Mouse (Mus musculus) midbrain, embryonic 11.5 days (tissue): Measurements from ENCODE around the gene 1700030K09Rik. TPM values are rescaled to one million over a fixed set of nuclear protein-coding genes. Genes with fewer than 3 reads are reported as not detected.

Experiments used
- ATAC-seq: fragments of 200-750 bp; cut with Nextera tagmentation; 2 replicates; pipeline ENCODE4 v1.8.0; 2017; ENCODE audit warnings: moderate TSS enrichment, moderate library complexity; ENCODE audit not compliant: low FRiP score
- DNase-seq: peaks from one replicate; pipeline ENCODE4 v3.0.0; 2015; ENCODE audit warnings: low spot score; ENCODE audit errors: missing footprints
- H3K27ac ChIP-seq: fragments of 300-500 bp; sonication (generic); 2 replicates; pipeline ENCODE4 v1.5.1; 2014; ENCODE audit warnings: low read depth, low read length
- H3K27me3 ChIP-seq: fragments of 300-500 bp; sonication (generic); 2 replicates; pipeline ENCODE4 v1.6.1; 2014; ENCODE audit warnings: mild to moderate bottlenecking, low read length, moderate library complexity, mixed read lengths; ENCODE audit not compliant: control insufficient read depth, insufficient read depth
- H3K36me3 ChIP-seq: fragments of 300-500 bp; sonication (generic); 2 replicates; pipeline ENCODE4 v1.6.1; 2014; ENCODE audit warnings: mild to moderate bottlenecking, low read length, moderate library complexity, mixed read lengths; ENCODE audit not compliant: control insufficient read depth, insufficient read depth
- H3K4me1 ChIP-seq: fragments of 300-500 bp; sonication (generic); 2 replicates; pipeline ENCODE4 v1.6.1; 2014; ENCODE audit warnings: low read length; ENCODE audit not compliant: control insufficient read depth, insufficient read depth
- H3K4me2 ChIP-seq: fragments of 300-500 bp; sonication (generic); 2 replicates; pipeline ENCODE4 v1.6.1; 2014; ENCODE audit warnings: mild to moderate bottlenecking, moderate library complexity
- H3K4me3 ChIP-seq: fragments of 300-500 bp; sonication (generic); 2 replicates; pipeline ENCODE4 v1.5.1; 2014; ENCODE audit warnings: low read depth, low read length
- H3K9ac ChIP-seq: fragments of 300-500 bp; sonication (generic); 2 replicates; pipeline ENCODE4 v1.6.1; 2014; ENCODE audit warnings: low read length
- H3K9me3 ChIP-seq: fragments of 300-500 bp; sonication (generic); 2 replicates; pipeline ENCODE4 v1.6.1; 2016; ENCODE audit warnings: low read length; ENCODE audit not compliant: control insufficient read depth
- WGBS: fragments of 180-500 bp; shearing (Covaris S2); extraction: QIAGEN DNeasy Blood & Tissue Kit; methylation state at CpG from one replicate; pipeline ENCODE4 v1.1.7; 2014; 5-methylcytosine and 5-hydroxymethylcytosine counted together
- polyA plus RNA-seq: library from polyadenylated mRNA; unstranded; fragments of >200 nt; fragmentation: Nextera tagmentation; extraction: Ambion mirVana; gene quantifications from 2 replicates; pipeline ENCODE4 v1.2.1, GENCODE M21; 2014

The 1700030K09Rik gene
- polyA plus RNA-seq, 1 experiment from 2014 or later, result 13.5 TPM

DNA sequence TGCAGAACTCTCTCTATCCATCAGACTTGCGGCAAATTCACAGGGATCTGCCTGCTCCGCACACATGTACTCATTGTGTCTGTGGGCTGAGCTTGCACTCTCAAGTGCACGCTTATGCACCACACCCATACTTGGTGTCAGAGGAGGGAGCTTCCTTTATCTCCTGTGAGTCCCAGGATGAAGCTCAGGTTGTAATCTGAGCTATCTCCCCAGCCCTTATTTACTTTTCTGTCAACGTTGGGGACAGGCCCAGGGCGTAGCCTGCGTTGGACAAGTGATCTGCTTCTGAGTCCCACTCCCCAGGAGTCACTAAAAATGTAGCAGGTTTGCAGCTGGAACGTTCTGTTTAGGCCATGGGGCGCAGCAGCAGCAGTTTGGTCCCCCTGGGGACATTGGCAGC lies 7.8 kb downstream of the 1700030K09Rik start:
- H3K4me3 ChIP-seq, result no peak overlapping the region
- no peaks in the 10 kb centered on the region for H3K27me3 ChIP-seq
- no peak overlapping the region for H3K27ac ChIP-seq
- ATAC-seq (no peak), DNase-seq (no peak)
- H3K4me1 ChIP-seq, result no peaks in the 10 kb centered on the region
- H3K4me2 ChIP-seq, result no peak overlapping the region
- no peak overlapping the region for H3K9ac ChIP-seq
- peaks cover 4% of the 10 kb centered on the region for H3K9me3 ChIP-seq
- 90% methylated on average over 8 of the region's 8 CpGs for WGBS
- peaks cover 6% of the 10 kb centered on the region for H3K36me3 ChIP-seq

DNA sequence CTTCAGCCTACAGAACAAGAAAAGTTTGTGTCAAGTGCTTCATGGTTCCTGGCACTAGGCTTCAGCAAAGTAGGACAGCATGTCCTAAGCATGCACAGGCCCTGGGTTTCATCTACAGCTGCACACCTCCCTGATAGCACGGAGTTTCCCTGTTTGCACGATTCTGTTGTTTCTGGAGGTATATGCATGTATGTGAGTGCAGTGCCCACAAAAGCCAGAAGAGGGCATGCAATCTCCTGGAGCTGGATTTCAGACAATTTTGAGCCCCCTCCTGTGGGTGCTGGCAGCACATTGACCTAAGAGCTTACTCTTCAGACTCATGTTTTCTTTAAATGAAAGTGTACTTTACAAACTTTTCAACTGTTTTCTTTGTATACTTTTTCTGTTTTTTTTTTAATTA lies 10.2 kb downstream of the 1700030K09Rik start:
- ATAC-seq (no peak), DNase-seq (no peak)
- no peaks in the 10 kb centered on the region for H3K4me1 ChIP-seq
- no peak overlapping the region for H3K4me3 ChIP-seq
- no peak overlapping the region for H3K4me2 ChIP-seq
- H3K27ac ChIP-seq, result no peak overlapping the region
- peaks cover 4% of the 10 kb centered on the region for H3K9me3 ChIP-seq
- no peak overlapping the region for H3K9ac ChIP-seq
- peaks cover 6% of the 10 kb centered on the region for H3K36me3 ChIP-seq
- WGBS, result 97% methylated on average over 2 of the region's 2 CpGs
- no peaks in the 10 kb centered on the region for H3K27me3 ChIP-seq

DNA sequence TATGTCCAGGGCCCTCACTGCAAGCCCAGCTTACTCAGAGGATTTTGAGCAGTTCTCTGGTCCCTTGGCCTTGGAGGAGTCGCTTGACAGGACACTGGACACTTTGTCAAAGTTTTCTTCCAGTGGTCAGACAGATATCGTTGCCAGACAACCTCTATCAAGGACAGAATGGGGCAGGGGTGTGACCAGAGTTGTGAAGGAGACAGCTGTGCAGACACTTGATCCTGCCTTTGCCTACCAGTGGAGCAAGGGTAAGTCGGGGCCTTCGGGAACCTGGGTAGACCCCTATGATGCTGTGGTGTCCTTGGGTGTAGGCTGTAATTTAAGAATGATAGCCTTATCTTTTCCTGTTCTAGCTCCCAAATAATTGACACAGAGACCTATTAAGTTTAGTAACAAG lies 11.6 kb downstream of the 1700030K09Rik start:
- no peaks in the 10 kb centered on the region for H3K4me1 ChIP-seq
- H3K4me2 ChIP-seq, result no peak overlapping the region
- H3K9me3 ChIP-seq, result peaks cover 4% of the 10 kb centered on the region
- H3K36me3 ChIP-seq, result peaks cover 11% of the 10 kb centered on the region
- ATAC-seq (no peak), DNase-seq (no peak)
- no peak overlapping the region for H3K4me3 ChIP-seq
- WGBS, result 90% methylated on average over 4 of the region's 4 CpGs
- no peak overlapping the region for H3K27ac ChIP-seq
- no peak overlapping the region for H3K9ac ChIP-seq
- no peaks in the 10 kb centered on the region for H3K27me3 ChIP-seq

DNA sequence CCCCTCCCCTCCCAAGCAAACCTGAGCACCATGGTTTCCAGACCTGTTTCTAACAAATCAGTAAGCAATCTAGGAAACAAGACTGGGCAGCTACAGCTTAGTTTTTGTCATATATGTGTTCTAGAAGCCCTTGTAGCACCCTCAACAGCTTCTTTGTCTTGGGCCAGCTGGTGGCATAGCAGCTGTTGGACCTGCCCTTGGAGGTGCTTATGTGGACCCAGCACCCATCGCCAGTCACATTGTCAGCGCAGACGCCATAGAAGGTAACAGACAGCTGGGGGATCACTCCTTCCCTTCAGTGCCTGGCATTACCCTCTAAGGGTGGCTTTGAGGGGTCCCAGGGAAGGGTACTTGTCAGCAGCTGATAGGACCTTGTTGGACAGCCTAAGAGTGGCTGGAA lies 14.1 kb downstream of the 1700030K09Rik start:
- Histone ChIP-seq H3K4me3 (no peak overlapping the region), H3K36me3 (peaks cover 31% of the 10 kb centered on the region), H3K4me1 (no peaks in the 10 kb centered on the region), H3K4me2 (no peak overlapping the region), H3K9ac (no peak overlapping the region), H3K27me3 (no peaks in the 10 kb centered on the region), H3K9me3 (peaks cover 4% of the 10 kb centered on the region), H3K27ac (no peak overlapping the region)
- DNase-seq (peak; percentile 10), ATAC-seq (no peak)
- WGBS, result 91% methylated on average over 3 of the region's 3 CpGs

DNA sequence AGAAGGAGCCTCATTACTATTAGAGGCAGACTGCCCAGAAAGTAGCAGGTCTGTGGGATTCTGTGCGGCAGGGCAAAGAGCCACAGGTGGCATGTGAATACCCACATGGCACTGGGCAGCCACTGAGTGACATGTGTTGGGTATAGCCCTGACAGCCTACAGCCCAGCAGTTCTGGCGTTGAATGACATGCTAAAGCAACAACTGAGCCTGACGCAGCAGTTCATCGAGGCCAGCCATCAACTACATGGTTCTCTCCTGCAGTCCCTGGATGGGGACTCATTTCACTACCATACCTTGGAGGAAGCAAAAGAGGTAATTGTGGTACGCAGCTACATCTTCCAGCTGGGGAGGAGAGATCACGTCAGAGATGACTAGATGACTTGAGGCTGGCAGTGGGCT lies 14.8 kb downstream of the 1700030K09Rik start:
- Histone ChIP-seq H3K9me3 (peaks cover 2% of the 10 kb centered on the region), H3K4me2 (no peak overlapping the region), H3K36me3 (peaks cover 37% of the 10 kb centered on the region), H3K27me3 (no peaks in the 10 kb centered on the region), H3K4me1 (no peaks in the 10 kb centered on the region), H3K9ac (no peak overlapping the region), H3K27ac (no peak overlapping the region), H3K4me3 (no peak overlapping the region)
- DNase-seq (no peak), ATAC-seq (no peak)
- WGBS, result 93% methylated on average over 6 of the region's 6 CpGs

DNA sequence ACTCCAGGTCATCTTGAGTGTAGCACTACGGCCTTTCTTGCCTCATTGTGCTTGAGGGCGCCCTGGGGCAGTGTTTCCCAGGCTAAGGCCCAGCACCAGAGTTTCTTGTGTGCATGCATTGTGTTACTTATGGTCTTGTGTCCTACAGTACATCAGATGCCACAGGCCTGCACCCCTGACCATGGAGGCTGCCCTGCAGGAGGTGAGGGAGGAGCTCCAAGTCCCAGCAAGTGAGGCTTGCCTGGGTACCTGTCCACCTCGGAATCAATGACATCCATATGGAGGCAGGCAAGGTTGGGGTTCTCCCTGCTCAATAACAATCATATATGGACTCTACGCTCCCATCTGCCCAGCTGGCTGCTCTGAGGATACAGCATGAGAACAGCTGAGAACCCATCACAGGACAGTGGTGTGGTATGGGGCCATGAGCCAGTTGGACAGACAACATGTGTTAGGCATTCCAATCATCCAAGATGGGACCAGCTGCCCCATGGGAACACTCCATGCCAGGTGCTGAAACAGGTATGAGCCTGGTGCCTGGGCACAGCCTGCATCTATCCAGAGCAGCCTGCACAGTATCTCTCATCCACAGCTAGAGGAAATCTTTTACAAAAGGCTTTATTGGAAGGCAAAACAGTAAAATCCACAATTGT lies 16.3 kb downstream of the 1700030K09Rik start:
- WGBS, result 96% methylated on average over 4 of the region's 4 CpGs

DNA sequence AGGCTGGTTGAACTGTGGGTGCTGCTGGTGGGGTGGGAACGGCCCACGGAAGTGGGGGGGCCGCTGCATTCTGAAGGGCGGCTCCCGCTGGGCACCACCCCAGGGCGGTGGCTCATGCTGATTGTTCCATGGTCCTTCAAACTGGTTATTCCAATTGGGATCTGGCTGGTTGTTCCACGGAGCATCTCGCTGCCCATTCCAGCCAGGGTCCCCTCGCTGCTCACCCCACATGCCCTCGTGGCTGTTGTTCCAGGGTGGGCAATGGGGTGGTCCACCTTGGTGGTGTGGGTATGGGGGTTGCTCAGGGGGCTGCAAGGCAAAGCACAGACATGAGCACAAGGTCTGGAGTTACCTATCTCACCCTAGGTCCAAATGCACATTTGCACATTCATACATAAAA lies 20.5 kb downstream of the 1700030K09Rik start:
- Histone ChIP-seq H3K27ac (no peak overlapping the region), H3K9ac (no peak overlapping the region), H3K36me3 (peaks cover 82% of the 10 kb centered on the region), H3K27me3 (no peaks in the 10 kb centered on the region), H3K4me2 (no peak overlapping the region), H3K4me1 (no peaks in the 10 kb centered on the region), H3K9me3 (no peaks in the 10 kb centered on the region), H3K4me3 (no peak overlapping the region)
- WGBS, result over 99% methylated on average over 10 of the region's 10 CpGs
- DNase-seq, result peak; percentile 51
- ATAC-seq, result no peak

More for the DNA sequence above, 16.3 kb downstream of the 1700030K09Rik start:
- H3K27ac ChIP-seq, result no peak overlapping the region
- H3K36me3 ChIP-seq, result peaks cover 48% of the 10 kb centered on the region
- no peak for DNase-seq
- H3K9ac ChIP-seq, result no peak overlapping the region
- no peaks in the 10 kb centered on the region for H3K9me3 ChIP-seq
- H3K27me3 ChIP-seq, result no peaks in the 10 kb centered on the region
- H3K4me2 ChIP-seq, result no peak overlapping the region
- no peak for ATAC-seq
- H3K4me1 ChIP-seq, result no peaks in the 10 kb centered on the region
- no peak overlapping the region for H3K4me3 ChIP-seq

DNA sequence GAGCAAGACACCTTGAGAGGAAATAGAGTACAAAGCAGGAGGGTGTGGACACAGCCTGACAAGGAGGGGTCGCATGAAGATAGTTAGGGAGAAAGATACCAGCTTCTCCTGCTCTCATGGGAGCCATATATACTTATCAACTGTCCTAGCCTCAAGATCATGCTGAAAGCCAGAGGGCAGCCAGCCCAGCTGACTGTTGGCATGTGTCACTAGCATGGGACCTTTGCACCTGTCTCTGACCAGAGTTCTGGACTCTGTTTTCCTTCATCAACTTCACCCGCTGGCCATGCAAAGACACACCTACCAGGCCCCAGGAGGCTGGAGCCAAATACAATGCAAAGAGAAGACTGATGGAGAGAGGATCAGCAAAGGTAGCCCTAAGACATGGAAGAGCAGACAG lies 25.6 kb downstream of the 1700030K09Rik start:
- H3K9ac ChIP-seq, result no peak overlapping the region
- whole genome bisulfite sequencing, result 88% methylated on average over 2 of the region's 2 CpGs
- H3K9me3 ChIP-seq, result no peaks in the 10 kb centered on the region
- ATAC-seq (no peak), DNase-seq (no peak)
- H3K27me3 ChIP-seq, result no peaks in the 10 kb centered on the region
- no peak overlapping the region for H3K4me3 ChIP-seq
- H3K4me2 ChIP-seq, result no peak overlapping the region
- peaks cover 2% of the 10 kb centered on the region for H3K4me1 ChIP-seq
- H3K36me3 ChIP-seq, result peaks cover 63% of the 10 kb centered on the region
- H3K27ac ChIP-seq, result no peak overlapping the region

DNA sequence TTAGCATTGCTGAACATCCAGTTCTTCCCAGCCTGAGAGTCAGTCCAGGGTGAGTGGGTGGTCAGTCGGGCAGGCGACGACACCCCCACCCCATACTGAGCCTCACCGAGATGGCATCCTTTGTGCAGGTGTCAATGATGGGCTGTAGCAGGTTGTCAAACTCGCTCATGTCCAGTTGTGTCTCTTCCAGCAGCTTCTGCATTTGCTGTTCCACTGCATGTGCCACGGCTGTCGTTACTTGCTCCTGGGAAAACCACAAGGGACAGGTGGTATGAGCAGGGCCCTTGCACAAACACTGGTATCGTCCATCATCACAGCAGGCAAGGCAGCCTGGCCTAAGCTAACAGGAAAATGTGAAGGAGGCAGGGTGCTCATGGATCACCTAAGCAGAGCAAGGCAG lies 26.3 kb downstream of the 1700030K09Rik start:
- Histone ChIP-seq H3K36me3 (peaks cover 57% of the 10 kb centered on the region), H3K9ac (no peak overlapping the region), H3K9me3 (no peaks in the 10 kb centered on the region), H3K27ac (no peak overlapping the region), H3K4me3 (no peak overlapping the region), H3K4me2 (no peak overlapping the region), H3K27me3 (no peaks in the 10 kb centered on the region), H3K4me1 (peaks cover 3% of the 10 kb centered on the region)
- DNase-seq (no peak), ATAC-seq (no peak)
- WGBS, result 95% methylated on average over 8 of the region's 8 CpGs
